Mouse (Mus musculus) olfactory bulb, adult 2 months (tissue): ENCODE data around the gene Cd81.

Experiments used
- CTCF ChIP-seq: fragments of 200-500 bp; IDR thresholded peaks from 2 replicates; pipeline ENCODE4 v1.5.1; 2012; ENCODE audit warnings: low read depth, mild to moderate bottlenecking, low read length, moderate library complexity; ENCODE audit not compliant: insufficient read depth
- POLR2A ChIP-seq: fragments of 200-500 bp; IDR thresholded peaks from 2 replicates; pipeline ENCODE4 v1.6.1; 2012; ENCODE audit warnings: mild to moderate bottlenecking, low read depth, low read length, moderate library complexity; ENCODE audit not compliant: insufficient read depth

DNA sequence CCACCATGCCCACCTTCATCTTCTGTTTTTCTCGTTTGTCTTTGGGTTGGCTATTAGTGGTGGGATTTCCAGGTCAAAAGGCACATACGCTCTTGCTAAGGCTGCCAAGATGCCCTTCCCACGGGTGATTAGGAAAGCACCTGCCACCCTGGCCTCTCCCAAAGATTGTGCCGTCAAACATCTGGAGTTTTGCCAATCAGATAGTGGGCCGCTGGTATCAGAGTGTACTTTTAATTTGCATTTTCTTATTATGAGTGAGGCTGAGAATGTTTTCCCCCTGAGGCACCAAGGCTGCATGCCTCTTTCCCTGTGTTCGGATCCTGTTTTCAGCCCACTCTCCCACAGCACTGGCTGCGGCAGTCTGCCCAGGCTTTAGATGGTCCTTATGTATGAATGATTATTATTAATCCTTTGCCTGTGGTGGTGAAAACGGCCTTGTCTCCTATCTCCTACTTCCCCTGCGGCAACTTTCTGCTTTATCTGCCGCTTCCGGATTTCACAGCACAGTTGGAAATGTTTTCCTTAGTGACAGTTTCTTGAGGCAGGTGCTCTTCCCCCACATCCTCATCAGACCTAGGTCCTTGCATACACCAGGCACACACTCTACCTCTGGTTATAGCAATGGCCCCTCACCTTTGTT, 52.8 kb downstream of the Cd81 start:
- TF ChIP-seq CTCF (no peak), POLR2A (no peak)
